Mouse (Mus musculus): Measurements from ENCODE around the gene Kremen1. TPM values are rescaled to one million over a fixed set of nuclear protein-coding genes. Genes with fewer than 3 reads are reported as not detected.

Gene Kremen1
- polyA plus RNA-seq, 1 experiment from 2014 or later: 1.6 TPM

GRCm38 (mm10) chr11:5160722-5161485 lies 100.5 kb downstream of the Kremen1 start:
- ATAC-seq (ENCODE audit: low read depth): no peak

GRCm38 (mm10) chr11:5158056-5158455 lies 103.3 kb downstream of the Kremen1 start:
- peaks cover 9% of the 10 kb centered on the region; the same call in 1 of the 2 replicates for H3K27me3 ChIP-seq
- H3K9me3 ChIP-seq (replicated peaks): 0 out of 2 replicates have a peak, but pooled peaks cover 5% of the 10 kb centered on the region
- ATAC-seq (ENCODE audit: low read depth) (no peak), DNase-seq (no peak)
- H3K4me1 ChIP-seq (replicated peaks): peaks cover 3% of the 10 kb centered on the region; the same call in 1 of the 2 replicates
- no peak overlapping the region for H3K9ac ChIP-seq
- H3K27ac ChIP-seq: no peak overlapping the region
- no peak overlapping the region for H3K4me3 ChIP-seq (replicated peaks)
- no peaks in the 10 kb centered on the region for H3K36me3 ChIP-seq
- 82% methylated on average over 11 of the region's 11 CpGs for WGBS (ENCODE audit: insufficient replicate concordance)
- no peak overlapping the region for H3K4me2 ChIP-seq

More at GRCm38 (mm10) chr11:5160722-5161485, 100.5 kb downstream of the Kremen1 start:
- H3K9ac ChIP-seq: no peak overlapping the region
- 0 out of 2 replicates have a peak, but pooled peaks cover 6% of the 10 kb centered on the region for H3K4me1 ChIP-seq (replicated peaks)
- no peak overlapping the region for H3K4me2 ChIP-seq
- no peak for DNase-seq
- 0 out of 2 replicates have a peak, but pooled peaks cover 5% of the 10 kb centered on the region for H3K9me3 ChIP-seq (replicated peaks)
- no peaks in the 10 kb centered on the region for H3K36me3 ChIP-seq
- H3K4me3 ChIP-seq (replicated peaks): no peak overlapping the region
- no peak overlapping the region for H3K27ac ChIP-seq
- H3K27me3 ChIP-seq: no peaks in the 10 kb centered on the region
- 64% methylated on average over 17 of the region's 17 CpGs for WGBS (ENCODE audit: insufficient replicate concordance)

- Histone ChIP-seq H3K27ac (no peak overlapping the region), H3K27me3 (peaks cover 37% of the 10 kb centered on the region), H3K4me1 (replicated peaks) (peaks cover 21% of the 10 kb centered on the region; the same call in 1 of the 2 replicates), H3K9ac (no peak overlapping the region), H3K4me3 (replicated peaks) (no peak overlapping the region), H3K9me3 (replicated peaks) (no peaks in the 10 kb centered on the region), H3K4me2 (no peak overlapping the region), H3K36me3 (no peaks in the 10 kb centered on the region)
- DNase-seq (no peak), ATAC-seq (ENCODE audit: low read depth) (peak; percentile 10; the same call in 1 of the 2 replicates)
- WGBS (ENCODE audit: insufficient replicate concordance): 36% methylated on average over 10 of the region's 10 CpGs
These were observed 106.2 kb downstream of the Kremen1 start for GRCm38 (mm10) chr11:5154961-5155805.

- peak within 1 kb of the TSS; percentile 46 for H3K9ac ChIP-seq
- H3K27ac ChIP-seq: no peak within 1 kb of the TSS
- WGBS (ENCODE audit: insufficient replicate concordance): under 1% methylated on average over 52 of the region's 53 CpGs
- peak within 1 kb of the TSS; percentile 71 for H3K4me2 ChIP-seq
- peaks cover 38% of the 10 kb centered on the region for H3K4me1 ChIP-seq (replicated peaks)
- H3K36me3 ChIP-seq: no peaks in the 10 kb centered on the region
- H3K9me3 ChIP-seq (replicated peaks): no peaks in the 10 kb centered on the region
- H3K4me3 ChIP-seq (replicated peaks): peak within 1 kb of the TSS; percentile 56
- DNase-seq: no peak
- peaks cover 44% of the 10 kb centered on the region for H3K27me3 ChIP-seq
- peak; percentile 37; the same call in 1 of the 2 replicates for ATAC-seq (ENCODE audit: low read depth)
These were observed 109.5 kb downstream of the Kremen1 start, which contains the start of gene Emid1 for GRCm38 (mm10) chr11:5151680-5152337. Gene Emid1, minus strand, starts transcription at chr11:5152257.

GRCm38 (mm10) chr11:5151247-5151630 lies 110.1 kb downstream of the Kremen1 start:
- Histone ChIP-seq H3K4me3 (replicated peaks) (peak overlapping the region; percentile 56), H3K4me2 (peak overlapping the region; percentile 71), H3K27ac (no peak overlapping the region), H3K36me3 (no peaks in the 10 kb centered on the region), H3K27me3 (peaks cover 44% of the 10 kb centered on the region), H3K9me3 (replicated peaks) (no peaks in the 10 kb centered on the region), H3K4me1 (replicated peaks) (peaks cover 38% of the 10 kb centered on the region), H3K9ac (peak overlapping the region; percentile 46; the same call in 1 of the 2 replicates)
- ATAC-seq (ENCODE audit: low read depth) (no peak), DNase-seq (no peak)
- WGBS (ENCODE audit: insufficient replicate concordance): 18% methylated on average over 4 of the region's 4 CpGs

- DNase-seq (no peak), ATAC-seq (ENCODE audit: low read depth) (no peak)
- Histone ChIP-seq H3K9ac (no peak overlapping the region), H3K27ac (no peak overlapping the region), H3K9me3 (replicated peaks) (no peaks in the 10 kb centered on the region), H3K36me3 (no peaks in the 10 kb centered on the region), H3K4me3 (replicated peaks) (0 out of 2 replicates have a peak overlapping the region, but pooled peaks have one; percentile 56), H3K4me1 (replicated peaks) (peaks cover 38% of the 10 kb centered on the region), H3K27me3 (peaks cover 44% of the 10 kb centered on the region), H3K4me2 (peak overlapping the region; percentile 71)
- WGBS (ENCODE audit: insufficient replicate concordance): 33% methylated on average over 9 of the region's 9 CpGs
These were observed 110.7 kb downstream of the Kremen1 start for GRCm38 (mm10) chr11:5150416-5151246.

- 50% methylated on average over 9 of the region's 9 CpGs for WGBS (ENCODE audit: insufficient replicate concordance)
- H3K9me3 ChIP-seq (replicated peaks): no peaks in the 10 kb centered on the region
- peaks cover 44% of the 10 kb centered on the region for H3K27me3 ChIP-seq
- H3K4me1 ChIP-seq (replicated peaks): peaks cover 35% of the 10 kb centered on the region
- no peak overlapping the region for H3K9ac ChIP-seq
- no peak overlapping the region for H3K4me3 ChIP-seq (replicated peaks)
- H3K4me2 ChIP-seq: no peak overlapping the region
- ATAC-seq (ENCODE audit: low read depth) (no peak), DNase-seq (no peak)
- no peak overlapping the region for H3K27ac ChIP-seq
- H3K36me3 ChIP-seq: no peaks in the 10 kb centered on the region
These were observed 111.4 kb downstream of the Kremen1 start for GRCm38 (mm10) chr11:5149955-5150354.

GRCm38 (mm10) chr11:5149249-5149648 lies 112.1 kb downstream of the Kremen1 start:
- no peaks in the 10 kb centered on the region for H3K36me3 ChIP-seq
- no peak for DNase-seq
- no peaks in the 10 kb centered on the region for H3K9me3 ChIP-seq (replicated peaks)
- no peak overlapping the region for H3K27ac ChIP-seq
- peaks cover 40% of the 10 kb centered on the region for H3K27me3 ChIP-seq
- no peak overlapping the region for H3K4me3 ChIP-seq (replicated peaks)
- H3K4me1 ChIP-seq (replicated peaks): peaks cover 35% of the 10 kb centered on the region
- ATAC-seq (ENCODE audit: low read depth): no peak
- WGBS (ENCODE audit: insufficient replicate concordance): 5% methylated on average over 7 of the region's 7 CpGs
- H3K4me2 ChIP-seq: 0 out of 2 replicates have a peak overlapping the region, but pooled peaks have one; percentile 1
- no peak overlapping the region for H3K9ac ChIP-seq

GRCm38 (mm10) chr11:5145600-5145999 lies 115.8 kb downstream of the Kremen1 start:
- Histone ChIP-seq H3K9ac (no peak overlapping the region), H3K4me1 (replicated peaks) (peaks cover 28% of the 10 kb centered on the region), H3K4me3 (replicated peaks) (no peak overlapping the region), H3K4me2 (no peak overlapping the region), H3K36me3 (no peaks in the 10 kb centered on the region), H3K27ac (no peak overlapping the region), H3K9me3 (replicated peaks) (no peaks in the 10 kb centered on the region), H3K27me3 (peaks cover 11% of the 10 kb centered on the region)
- DNase-seq (no peak), ATAC-seq (ENCODE audit: low read depth) (no peak)
- WGBS (ENCODE audit: insufficient replicate concordance): 62% methylated on average over 3 of the region's 3 CpGs

- DNase-seq: no peak
- WGBS (ENCODE audit: insufficient replicate concordance): 63% methylated on average over 2 of the region's 2 CpGs
- H3K36me3 ChIP-seq: no peaks in the 10 kb centered on the region
- H3K9me3 ChIP-seq (replicated peaks): no peaks in the 10 kb centered on the region
- no peak overlapping the region for H3K4me2 ChIP-seq
- no peak overlapping the region for H3K4me3 ChIP-seq (replicated peaks)
- H3K4me1 ChIP-seq (replicated peaks): peaks cover 25% of the 10 kb centered on the region
- H3K27ac ChIP-seq: no peak overlapping the region
- no peak overlapping the region for H3K9ac ChIP-seq
- H3K27me3 ChIP-seq: no peaks in the 10 kb centered on the region
- no peak for ATAC-seq (ENCODE audit: low read depth)
These were observed 119.4 kb downstream of the Kremen1 start for GRCm38 (mm10) chr11:5141965-5142364.
